Mouse (Mus musculus): Measurements from ENCODE around the gene Hps6.
"Not testable (repeated sequence)": the region's sequence is repeated elsewhere in the genome, so short reads cannot be mapped to it uniquely, and the experiment has no call there.

The Hps6 gene

GRCm38 (mm10) chr19:46003371-46004226 is at the start of gene Hps6:
Gene Hps6 (plus strand): TSS chr19:46003508.
- Histone ChIP-seq H3K36me3 (ENCODE audit: control insufficient read depth, insufficient read depth, low read length, poor library complexity, severe bottlenecking) (no peaks in the 10 kb centered on the region; the same call in 1 of the 2 replicates), H3K27me3 (ENCODE audit: control insufficient read depth, insufficient read depth, low read length, poor library complexity, severe bottlenecking) (no peaks in the 10 kb centered on the region)
- peak; percentile 87 for DNase-seq (ENCODE audit: low read depth, low spot score)

- H3K27me3 ChIP-seq (ENCODE audit: control insufficient read depth, insufficient read depth, low read length, poor library complexity, severe bottlenecking), result no peaks in the 10 kb centered on the region
- DNase-seq (ENCODE audit: low read depth, low spot score), result no peak
Observed at GRCm38 (mm10) chr19:45956736-45957135, 46.6 kb upstream of the Hps6 start.

DNA sequence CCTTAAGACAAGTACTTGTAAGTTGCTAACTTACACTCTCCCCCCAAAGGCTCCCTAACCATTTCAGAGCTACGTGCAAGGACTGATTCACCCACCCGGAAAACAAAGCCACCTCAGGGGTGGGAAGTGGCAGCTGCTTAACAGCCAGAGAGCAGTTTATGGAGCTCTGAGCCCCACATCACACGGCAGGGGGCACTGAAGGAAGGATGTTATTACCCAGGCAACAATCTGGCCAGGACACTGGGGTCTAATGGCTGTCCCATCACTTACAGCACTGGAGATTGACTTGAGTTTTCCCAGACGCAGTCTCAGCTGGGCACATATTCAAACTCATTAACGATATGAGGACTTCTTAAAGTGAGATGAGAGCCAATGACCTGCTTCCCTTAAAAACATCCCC is 42.5 kb upstream of the Hps6 start:
- DNase-seq (ENCODE audit: low read depth, low spot score), result no peak
- no peaks in the 10 kb centered on the region for H3K27me3 ChIP-seq (ENCODE audit: control insufficient read depth, insufficient read depth, low read length, poor library complexity, severe bottlenecking)
- peaks cover 10% of the 10 kb centered on the region for H3K36me3 ChIP-seq (ENCODE audit: control insufficient read depth, insufficient read depth, low read length, poor library complexity, severe bottlenecking)

More at GRCm38 (mm10) chr19:45956736-45957135, 46.6 kb upstream of the Hps6 start:
- peaks cover 2% of the 10 kb centered on the region for H3K36me3 ChIP-seq (ENCODE audit: control insufficient read depth, insufficient read depth, low read length, poor library complexity, severe bottlenecking)

- peak; percentile 32 for DNase-seq (ENCODE audit: low read depth, low spot score)
- H3K36me3 ChIP-seq (ENCODE audit: control insufficient read depth, insufficient read depth, low read length, poor library complexity, severe bottlenecking), result no peaks in the 10 kb centered on the region
- no peaks in the 10 kb centered on the region for H3K27me3 ChIP-seq (ENCODE audit: control insufficient read depth, insufficient read depth, low read length, poor library complexity, severe bottlenecking)
Observed at GRCm38 (mm10) chr19:45984379-45984778, 18.9 kb upstream of the Hps6 start.

GRCm38 (mm10) chr19:45988238-45988637 is 15.1 kb upstream of the Hps6 start:
- Histone ChIP-seq H3K36me3 (ENCODE audit: control insufficient read depth, insufficient read depth, low read length, poor library complexity, severe bottlenecking) (no peaks in the 10 kb centered on the region), H3K27me3 (ENCODE audit: control insufficient read depth, insufficient read depth, low read length, poor library complexity, severe bottlenecking) (no peaks in the 10 kb centered on the region)
- no peak for DNase-seq (ENCODE audit: low read depth, low spot score)

- Histone ChIP-seq H3K27me3 (ENCODE audit: control insufficient read depth, insufficient read depth, low read length, poor library complexity, severe bottlenecking) (no peaks in the 10 kb centered on the region), H3K36me3 (ENCODE audit: control insufficient read depth, insufficient read depth, low read length, poor library complexity, severe bottlenecking) (no peaks in the 10 kb centered on the region)
- DNase-seq (ENCODE audit: low read depth, low spot score), result no peak
Observed at GRCm38 (mm10) chr19:45991171-45991570, 12.1 kb upstream of the Hps6 start.

DNA sequence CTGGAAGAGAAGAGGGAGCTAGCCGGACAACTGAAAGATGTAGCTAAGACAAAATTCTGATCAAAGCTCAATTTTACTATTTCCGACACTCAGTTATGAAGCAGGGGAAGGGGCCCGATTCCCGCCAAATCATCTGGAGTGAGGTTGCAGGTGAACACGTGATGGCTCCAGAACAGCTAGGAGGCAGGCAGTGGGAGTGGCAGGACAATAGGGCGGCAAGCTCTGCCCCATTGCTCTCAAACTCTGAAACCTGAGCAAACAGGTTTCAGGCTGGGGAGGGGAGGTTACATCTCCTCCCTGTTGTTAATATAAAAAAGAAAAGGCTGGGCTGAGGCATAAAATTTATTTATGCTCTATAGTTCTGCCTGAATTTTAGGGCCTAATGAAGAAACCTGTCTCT is 9.9 kb upstream of the Hps6 start:
- H3K27me3 ChIP-seq (ENCODE audit: control insufficient read depth, insufficient read depth, low read length, poor library complexity, severe bottlenecking); DNase-seq (ENCODE audit: low read depth, low spot score); H3K36me3 ChIP-seq (ENCODE audit: control insufficient read depth, insufficient read depth, low read length, poor library complexity, severe bottlenecking): not testable (repeated sequence)

- DNase-seq (ENCODE audit: low read depth, low spot score), result no peak
- H3K27me3 ChIP-seq (ENCODE audit: control insufficient read depth, insufficient read depth, low read length, poor library complexity, severe bottlenecking), result no peaks in the 10 kb centered on the region
Observed at GRCm38 (mm10) chr19:45993981-45994737, 9.1 kb upstream of the Hps6 start.

DNA sequence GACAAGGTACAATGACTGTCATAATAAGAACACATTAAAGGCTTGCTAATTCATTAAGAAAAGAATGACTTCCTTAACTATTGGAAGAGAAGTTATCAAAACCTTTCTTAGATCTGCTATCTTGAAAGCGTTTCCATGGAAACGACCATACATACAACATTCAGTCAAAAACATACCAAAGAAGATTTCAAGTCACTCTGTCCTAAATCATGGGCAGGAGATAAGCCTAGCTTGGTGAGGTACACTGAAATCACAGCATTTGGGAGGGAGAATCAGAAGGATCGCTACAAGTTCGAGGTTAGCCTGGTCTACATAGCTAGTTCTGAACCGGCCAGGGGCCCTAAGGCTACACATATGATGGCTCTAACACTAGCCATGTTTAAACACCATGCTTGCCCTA is 5.9 kb upstream of the Hps6 start:
- peak; percentile 56 for DNase-seq (ENCODE audit: low read depth, low spot score)
- H3K27me3 ChIP-seq (ENCODE audit: control insufficient read depth, insufficient read depth, low read length, poor library complexity, severe bottlenecking), result no peaks in the 10 kb centered on the region
- H3K36me3 ChIP-seq (ENCODE audit: control insufficient read depth, insufficient read depth, low read length, poor library complexity, severe bottlenecking), result no peaks in the 10 kb centered on the region

More at GRCm38 (mm10) chr19:45993981-45994737, 9.1 kb upstream of the Hps6 start:
- H3K36me3 ChIP-seq (ENCODE audit: control insufficient read depth, insufficient read depth, low read length, poor library complexity, severe bottlenecking), result no peaks in the 10 kb centered on the region

DNA sequence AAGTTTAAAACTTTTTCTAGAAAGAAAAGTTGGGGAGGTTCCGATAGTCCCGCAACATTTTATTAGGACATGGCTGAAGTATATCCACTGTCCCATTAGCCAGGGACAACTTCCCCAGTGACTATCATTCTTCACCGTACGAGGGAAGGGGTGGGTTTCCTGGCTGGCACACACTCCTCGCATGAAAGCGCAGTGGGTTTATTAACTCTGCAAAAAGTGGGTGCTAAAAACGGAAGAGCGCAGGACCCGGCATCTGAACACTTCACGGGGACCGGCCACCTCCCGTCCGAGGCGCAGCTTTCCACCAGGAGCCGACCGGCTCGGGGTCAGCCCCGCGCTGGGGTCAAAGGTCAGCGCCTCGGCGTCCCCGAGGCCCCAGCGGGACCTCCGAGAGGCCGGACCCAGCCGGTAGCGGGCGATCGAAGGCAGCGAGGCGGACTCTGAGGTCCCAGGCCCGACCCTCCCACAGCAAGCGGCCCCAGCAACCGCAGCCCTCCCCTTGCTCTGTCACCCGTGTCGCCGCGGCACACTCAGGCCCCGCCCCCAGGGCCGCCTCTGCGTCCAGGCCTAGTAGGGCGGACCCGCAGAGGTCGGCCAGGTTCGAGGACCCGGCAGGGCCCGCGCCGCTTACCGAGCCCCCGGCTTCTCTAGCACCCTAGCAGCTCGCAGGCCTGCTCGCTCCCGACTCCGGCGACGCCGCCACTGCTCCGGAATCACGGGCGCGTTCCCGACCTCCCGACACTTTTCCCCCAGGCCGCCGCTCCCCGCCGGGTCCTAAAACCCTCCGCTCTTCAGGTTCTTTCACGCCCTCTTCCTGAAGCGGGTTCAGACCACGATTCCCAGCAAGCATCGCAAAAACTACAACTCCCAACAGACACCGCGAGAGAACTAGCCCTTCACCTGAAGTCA is 5.3 kb upstream of the Hps6 start, which contains the start of gene Armh3:
Gene Armh3 (minus strand): TSS at position 704 of the 909 bp plus-strand sequence.
- Histone ChIP-seq H3K27me3 (ENCODE audit: control insufficient read depth, insufficient read depth, low read length, poor library complexity, severe bottlenecking) (no peaks in the 10 kb centered on the region), H3K36me3 (ENCODE audit: control insufficient read depth, insufficient read depth, low read length, poor library complexity, severe bottlenecking) (no peaks in the 10 kb centered on the region)
- peak; percentile 94 for DNase-seq (ENCODE audit: low read depth, low spot score)

DNA sequence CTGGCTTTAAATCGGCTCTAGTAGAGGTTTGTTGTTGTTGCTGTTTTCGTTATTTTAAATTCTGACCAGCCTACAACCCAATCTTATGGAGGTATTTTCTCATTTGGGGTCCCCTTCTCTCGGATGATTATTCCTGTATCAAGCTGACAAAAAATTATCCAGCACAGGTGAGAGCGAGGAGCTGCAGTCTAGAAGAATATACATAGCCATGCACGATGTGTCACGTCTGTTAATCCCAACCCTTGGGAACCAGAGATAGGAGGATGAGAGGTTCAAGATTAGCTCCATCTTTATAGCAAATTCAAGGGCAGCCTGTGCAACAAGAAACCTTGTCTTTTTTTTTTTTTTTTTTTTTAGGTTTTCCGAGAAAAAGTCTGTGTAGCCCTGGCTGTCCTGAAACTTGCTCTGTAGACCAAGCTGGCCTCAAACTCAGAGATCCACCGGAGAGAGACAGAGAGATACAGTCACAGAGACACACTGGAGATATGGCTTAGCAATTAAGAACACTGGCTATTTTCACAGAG is 4.6 kb upstream of the Hps6 start:
- no peak for DNase-seq (ENCODE audit: low read depth, low spot score)
- Histone ChIP-seq H3K27me3 (ENCODE audit: control insufficient read depth, insufficient read depth, low read length, poor library complexity, severe bottlenecking) (no peaks in the 10 kb centered on the region), H3K36me3 (ENCODE audit: control insufficient read depth, insufficient read depth, low read length, poor library complexity, severe bottlenecking) (no peaks in the 10 kb centered on the region)

DNA sequence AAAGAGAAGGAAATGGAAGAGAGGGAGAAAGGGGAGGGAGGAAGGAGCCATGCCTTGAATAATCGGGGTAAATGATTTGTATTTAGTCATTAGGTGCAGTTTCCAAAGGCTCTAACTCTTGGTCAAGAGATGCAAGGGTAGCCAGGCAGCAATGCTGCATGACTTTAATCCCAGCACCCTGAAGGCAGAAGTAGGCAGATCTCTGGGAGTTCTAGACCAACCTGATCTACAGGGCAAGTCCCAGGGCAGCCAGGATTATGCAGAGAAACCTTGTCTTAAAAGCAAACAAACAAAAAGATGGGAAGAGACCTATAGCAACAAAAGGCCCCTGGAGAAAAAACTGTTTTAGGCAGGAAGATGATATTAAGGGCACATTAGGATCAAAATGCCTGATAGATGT is 3.9 kb upstream of the Hps6 start:
- H3K27me3 ChIP-seq (ENCODE audit: control insufficient read depth, insufficient read depth, low read length, poor library complexity, severe bottlenecking), result no peaks in the 10 kb centered on the region
- no peaks in the 10 kb centered on the region for H3K36me3 ChIP-seq (ENCODE audit: control insufficient read depth, insufficient read depth, low read length, poor library complexity, severe bottlenecking)
- no peak for DNase-seq (ENCODE audit: low read depth, low spot score)

DNA sequence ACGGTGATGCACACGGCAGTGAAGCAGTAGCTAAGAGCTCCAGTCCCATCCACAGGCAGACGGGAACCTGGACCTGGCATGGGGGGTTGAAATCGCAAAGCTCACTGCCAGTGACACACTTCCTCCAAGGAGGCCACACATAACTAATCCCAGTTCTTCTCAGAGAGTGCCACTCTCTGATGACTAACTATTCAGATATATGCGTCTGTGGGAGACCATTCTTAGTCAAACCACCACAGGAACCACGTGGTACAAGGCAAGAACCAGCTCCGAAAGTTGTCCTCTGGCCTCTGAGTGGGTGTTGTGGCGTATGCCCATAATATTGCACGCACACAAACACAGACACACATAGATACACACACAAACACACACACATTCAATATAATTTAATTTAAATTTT is 1.0 kb upstream of the Hps6 start:
- peak; percentile 34 for DNase-seq (ENCODE audit: low read depth, low spot score)
- H3K27me3 ChIP-seq (ENCODE audit: control insufficient read depth, insufficient read depth, low read length, poor library complexity, severe bottlenecking), result no peaks in the 10 kb centered on the region
- H3K36me3 ChIP-seq (ENCODE audit: control insufficient read depth, insufficient read depth, low read length, poor library complexity, severe bottlenecking), result no peaks in the 10 kb centered on the region; the same call in 1 of the 2 replicates

DNA sequence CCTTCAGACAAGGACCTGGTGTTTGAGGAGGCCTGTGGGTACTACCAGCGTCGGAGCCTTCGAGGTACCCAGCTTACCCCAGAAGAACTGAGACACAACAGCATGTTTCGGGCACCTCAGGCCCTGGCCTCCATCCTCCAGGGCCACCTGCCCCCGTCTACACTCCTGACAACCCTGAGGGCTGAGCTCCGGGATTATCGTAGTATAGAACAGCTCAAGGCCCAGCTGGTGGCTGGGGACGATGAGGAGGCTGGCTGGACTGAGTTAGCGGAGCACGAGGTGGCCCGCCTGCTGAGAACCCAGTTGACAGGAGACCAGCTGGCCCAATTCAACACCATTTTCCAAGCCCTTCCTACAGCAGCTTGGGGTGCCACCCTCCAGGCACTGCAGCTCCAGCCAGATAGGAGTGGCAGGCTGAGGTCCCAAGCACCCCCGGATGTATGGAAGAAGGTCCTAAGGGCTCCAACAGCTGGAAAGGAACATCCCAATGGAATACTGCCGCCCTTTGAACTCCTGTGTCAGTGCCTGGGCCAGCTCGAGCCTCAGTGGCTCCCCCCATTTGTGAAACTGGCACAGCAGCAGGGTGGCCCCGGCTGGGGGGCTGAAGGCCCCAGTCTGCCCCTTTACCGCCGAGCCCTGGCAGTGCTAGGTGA is 1.6 kb downstream of the Hps6 start:
- no peak for DNase-seq (ENCODE audit: low read depth, low spot score)
- Histone ChIP-seq H3K27me3 (ENCODE audit: control insufficient read depth, insufficient read depth, low read length, poor library complexity, severe bottlenecking) (no peaks in the 10 kb centered on the region), H3K36me3 (ENCODE audit: control insufficient read depth, insufficient read depth, low read length, poor library complexity, severe bottlenecking) (no peaks in the 10 kb centered on the region; the same call in 1 of the 2 replicates)
